In genomic region chr17:63498182-63498716, GRCm38 (mm10) we compare ENCODE assay signal across 8 mouse cellular contexts. TPM values are rescaled to one million over a fixed set of nuclear protein-coding genes. Genes with fewer than 3 reads are reported as not detected.
A peak's percentile ranks its signal among the peaks of the same experiment; 100 is the strongest.
DNase-seq lines count a peak whose midpoint lies in the region; ATAC-seq lines count a peak whose summit lies in the region.

No protein-coding gene starts in this region.

- ATAC-seq in lung, embryonic 16.5 days (ENCODE audit: low read depth), result no peak
- ATAC-seq in limb, embryonic 15.5 days (ENCODE audit: insufficient number of reproducible peaks, low FRiP score, low TSS enrichment, low read depth), result no peak
- no peak for ATAC-seq in stomach, embryonic 15.5 days (ENCODE audit: insufficient read depth, low FRiP score, low read depth)

- peak overlapping the region; percentile 95 for H3K27ac ChIP-seq in lung, embryonic 16.5 days (ENCODE audit: low read length)
- H3K27ac ChIP-seq in forebrain, embryonic 10.5 days, result peak overlapping the region; percentile 96; the same call in 1 of the 2 replicates
- H3K27ac ChIP-seq in limb, embryonic 15.5 days, result peak overlapping the region; percentile 98
- peak overlapping the region; percentile 95 for H3K27ac ChIP-seq in stomach, embryonic 15.5 days

- H3K9ac ChIP-seq in lung, embryonic 16.5 days (ENCODE audit: low read length), result peak overlapping the region; percentile 98
- H3K9ac ChIP-seq in limb, embryonic 15.5 days, result peak overlapping the region; percentile 99; the same call in 1 of the 2 replicates
- 0 out of 2 replicates have a peak overlapping the region, but pooled peaks have one; percentile 16 for H3K9ac ChIP-seq in stomach, embryonic 15.5 days

- H3K4me2 ChIP-seq in lung, embryonic 16.5 days (ENCODE audit: low read depth, low read length), result peak overlapping the region; percentile 73
- H3K4me2 ChIP-seq in limb, embryonic 15.5 days, result peak overlapping the region; percentile 64
- peak overlapping the region; percentile 71 for H3K4me2 ChIP-seq in stomach, embryonic 15.5 days

- no peaks in the 10 kb centered on the region for H3K27me3 ChIP-seq in lung, embryonic 16.5 days (ENCODE audit: control insufficient read depth, insufficient read depth, low read depth, low read length)
- H3K27me3 ChIP-seq in forebrain, embryonic 10.5 days (ENCODE audit: poor library complexity, severe bottlenecking), result no peaks in the 10 kb centered on the region
- H3K27me3 ChIP-seq in limb, embryonic 15.5 days, result no peaks in the 10 kb centered on the region
- H3K27me3 ChIP-seq in stomach, embryonic 15.5 days (replicated peaks), result no peaks in the 10 kb centered on the region

- no peaks in the 10 kb centered on the region for H3K9me3 ChIP-seq in lung, embryonic 16.5 days (ENCODE audit: control insufficient read depth, low read length)
- no peaks in the 10 kb centered on the region for H3K9me3 ChIP-seq in forebrain, embryonic 10.5 days
- no peaks in the 10 kb centered on the region for H3K9me3 ChIP-seq in limb, embryonic 15.5 days
- H3K9me3 ChIP-seq in stomach, embryonic 15.5 days, result no peaks in the 10 kb centered on the region

- DNase-seq in lung, postnatal 36 days, result no peak
- DNase-seq in forebrain, embryonic 10.5 days (ENCODE audit: extremely low spot score, low spot score), result no peak
- no peak for DNase-seq in layer of hippocampus, postnatal 14 days (ENCODE audit: low spot score in 2 of 2)
- no peak for DNase-seq in thymus, postnatal 0 days (ENCODE audit: low spot score)
- no peak for DNase-seq in adrenal gland, postnatal 25 days

- 11% methylated on average over 6 of the region's 6 CpGs for WGBS in lung, embryonic 16.5 days
- 27% methylated on average over 6 of the region's 6 CpGs for WGBS in forebrain, embryonic 10.5 days
- 8% methylated on average over 6 of the region's 6 CpGs for WGBS in limb, embryonic 15.5 days
- WGBS in stomach, embryonic 15.5 days, result 15% methylated on average over 6 of the region's 6 CpGs

- no peaks in the 10 kb centered on the region for H3K36me3 ChIP-seq in lung, embryonic 16.5 days (ENCODE audit: control insufficient read depth, insufficient read depth, low read length)
- peaks cover 14% of the 10 kb centered on the region; the same call in 1 of the 2 replicates for H3K36me3 ChIP-seq in forebrain, embryonic 10.5 days (replicated peaks)
- no peaks in the 10 kb centered on the region for H3K36me3 ChIP-seq in limb, embryonic 15.5 days
- no peaks in the 10 kb centered on the region; the same call in 1 of the 2 replicates for H3K36me3 ChIP-seq in stomach, embryonic 15.5 days

- peaks cover 43% of the 10 kb centered on the region for H3K4me1 ChIP-seq in lung, embryonic 16.5 days (replicated peaks; ENCODE audit: control insufficient read depth, insufficient read depth, low read length)
- peaks cover 37% of the 10 kb centered on the region for H3K4me1 ChIP-seq in forebrain, embryonic 10.5 days
- peaks cover 38% of the 10 kb centered on the region for H3K4me1 ChIP-seq in limb, embryonic 15.5 days
- H3K4me1 ChIP-seq in stomach, embryonic 15.5 days, result peaks cover 16% of the 10 kb centered on the region; the same call in 1 of the 2 replicates

- peak overlapping the region; percentile 87 for H3K4me3 ChIP-seq in lung, embryonic 16.5 days (ENCODE audit: low read length)
- H3K4me3 ChIP-seq in forebrain, embryonic 10.5 days, result peak overlapping the region; percentile 87
- H3K4me3 ChIP-seq in limb, embryonic 15.5 days, result peak overlapping the region; percentile 92
- peak overlapping the region; percentile 86 for H3K4me3 ChIP-seq in stomach, embryonic 15.5 days (replicated peaks)

RNA-seq across cellular contexts. Expression of gene Fbxl17, which starts 1.6 kb away (rescaled TPM):
- polyA plus RNA-seq in lung, embryonic 16.5 days (2015; fragmentation: Nextera tagmentation; extraction: Ambion mirVana), result 3.8 and 4.4 TPM in 2 replicates
- polyA plus RNA-seq in forebrain, embryonic 10.5 days (2016; fragmentation: Nextera tagmentation; extraction: Ambion mirVana), result 2.5 and 2.7 TPM in 2 replicates
- polyA plus RNA-seq in limb, embryonic 15.5 days (2015; fragmentation: Nextera tagmentation; extraction: Ambion mirVana), result 6.4 and 7.8 TPM in 2 replicates
- 5.9 and 7.2 TPM in 2 replicates for polyA plus RNA-seq in stomach, embryonic 15.5 days (2015; fragmentation: Nextera tagmentation; extraction: Ambion mirVana)
- total RNA-seq in layer of hippocampus, postnatal 14 days (2021), result 10 to 100 TPM; 50.6 to 56.8 TPM
- polyA plus RNA-seq in thymus, postnatal 0 days (2015; fragmentation: Nextera tagmentation; extraction: Ambion mirVana), result 5.7 and 5.8 TPM in 2 replicates
- 30.6 and 42.4 TPM in 2 replicates for total RNA-seq in adrenal gland, postnatal 25 days (2021)

Comparison
In these comparisons a context has a peak if more than half of its experiments do, and no peak if none do; other contexts are left out.
1. H3K9ac ChIP-seq: peak in every context shown above with its lines; median percentile 99 in limb, embryonic 15.5 days; 98 in lung, embryonic 16.5 days; 16 in stomach, embryonic 15.5 days.